Mouse (Mus musculus) embryonic stem cell, embryonic (primary cell): ENCODE measurements around the gene Olfr1118.
"Not testable (repeated sequence)": the region's sequence is repeated elsewhere in the genome, so short reads cannot be mapped to it uniquely, and the experiment has no call there.

Source experiments
- CTCF ChIA-PET, 4 experiments: fragments of 300-600 bp in 2 of 4; fragments of 350-600 bp in 2 of 4; sonication (Branson Sonifier 250); formaldehyde crosslinking; loops; one replicate each; lab custom pipeline; 2022; ENCODE audit warnings: inconsistent platforms in 2 of 4; lab: Charles Lee
- POLR2A ChIA-PET, 4 experiments: fragments of 300-600 bp in 2 of 4; fragments of 350-600 bp in 2 of 4; sonication (Branson Sonifier 250); formaldehyde crosslinking; loops; one replicate each; lab custom pipeline; 2022; ENCODE audit warnings: antibody characterized with exemption in 4 of 4, inconsistent platforms in 1 of 4; lab: Charles Lee

Gene Olfr1118

DNA sequence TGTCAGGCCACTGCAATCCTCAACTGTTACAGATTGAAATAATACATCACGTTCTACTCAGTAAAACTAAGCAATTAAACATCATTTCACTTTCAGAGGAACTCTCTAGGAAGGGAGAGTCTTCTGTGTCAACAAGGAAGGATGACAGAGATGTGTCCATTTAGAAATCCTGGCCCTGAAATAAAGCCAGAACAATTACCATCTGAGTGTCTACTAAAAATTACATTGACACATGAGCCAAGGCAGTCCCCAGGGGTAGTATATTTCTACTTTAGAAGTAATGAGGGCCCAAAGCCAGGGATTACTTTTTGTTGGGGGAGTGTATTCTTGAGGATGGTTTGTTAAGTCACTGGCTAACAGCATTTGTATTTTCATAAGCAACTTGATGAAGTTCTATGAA is at the start of gene Olfr1118:
Gene Olfr1118 (plus strand): TSS at position 301 of the 400 bp plus-strand sequence.
- ChIA-PET POLR2A (no interaction called here), CTCF (no interaction called here)

DNA sequence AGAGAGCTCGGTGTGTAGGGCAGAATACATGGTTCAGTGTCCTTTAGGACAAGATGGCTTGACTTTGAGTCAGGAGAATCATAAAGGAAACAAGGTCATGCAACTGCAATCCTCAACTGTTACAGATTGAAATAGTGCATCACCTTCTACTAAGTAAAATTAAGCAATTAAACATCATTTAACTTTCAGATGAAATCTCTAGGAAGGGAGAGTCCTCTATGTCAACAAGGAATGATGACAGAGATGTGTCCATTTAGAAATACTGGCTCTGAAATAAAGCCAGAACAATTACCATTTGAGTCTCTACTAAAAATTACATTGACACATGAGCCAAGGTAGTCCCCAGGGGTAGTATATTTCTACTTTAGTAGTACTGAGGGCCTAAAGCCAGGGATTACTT is 40.1 kb upstream of the Olfr1118 start, which contains the start of gene Olfr1116:
Gene Olfr1116 (plus strand): TSS at position 301 of the 400 bp plus-strand sequence.
- ChIA-PET CTCF (no interaction called here), POLR2A (no interaction called here)

DNA sequence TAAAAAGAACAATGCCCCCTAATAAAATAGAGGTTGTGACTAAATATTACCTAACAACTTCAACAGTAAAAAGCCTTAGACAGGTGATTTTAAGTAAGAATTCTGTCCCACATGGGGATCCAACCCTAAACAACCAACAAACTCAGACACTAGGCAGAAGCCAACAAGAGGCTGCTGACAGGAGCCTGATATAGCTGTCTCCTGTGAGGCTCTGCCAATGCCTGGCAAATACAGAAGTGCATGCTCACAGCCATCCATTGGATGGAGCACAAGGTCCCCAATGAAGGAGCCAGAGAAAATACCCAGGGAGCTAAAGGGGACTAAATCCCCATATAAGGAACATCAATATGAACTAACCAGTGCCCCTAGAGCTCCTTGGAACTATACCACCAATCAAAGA is 13.4 kb upstream of the Olfr1118 start:
- CTCF ChIA-PET, POLR2A ChIA-PET: not testable (repeated sequence)

DNA sequence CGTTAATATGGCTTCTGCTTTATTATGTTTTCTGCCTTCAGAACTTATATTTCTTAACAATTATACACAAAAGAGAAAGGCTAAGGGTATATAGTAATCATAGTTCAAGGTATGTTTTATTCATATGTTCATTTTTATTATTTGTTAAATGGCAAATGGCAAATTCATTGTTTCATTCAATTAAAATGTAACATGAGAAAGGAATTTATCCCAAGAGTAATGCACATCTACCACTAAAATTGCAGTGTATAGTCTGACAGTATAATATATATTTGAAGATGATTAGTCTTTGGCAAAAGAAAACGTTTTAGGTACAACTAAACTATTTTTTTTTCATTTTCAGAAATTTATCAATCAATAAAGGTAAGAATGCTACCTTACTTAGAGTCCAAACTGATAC is 47.1 kb downstream of the Olfr1118 start, which contains the start of gene Olfr1120:
Gene Olfr1120 (plus strand): TSS at position 301 of the 400 bp plus-strand sequence.
- CTCF ChIA-PET: no interaction called here

DNA sequence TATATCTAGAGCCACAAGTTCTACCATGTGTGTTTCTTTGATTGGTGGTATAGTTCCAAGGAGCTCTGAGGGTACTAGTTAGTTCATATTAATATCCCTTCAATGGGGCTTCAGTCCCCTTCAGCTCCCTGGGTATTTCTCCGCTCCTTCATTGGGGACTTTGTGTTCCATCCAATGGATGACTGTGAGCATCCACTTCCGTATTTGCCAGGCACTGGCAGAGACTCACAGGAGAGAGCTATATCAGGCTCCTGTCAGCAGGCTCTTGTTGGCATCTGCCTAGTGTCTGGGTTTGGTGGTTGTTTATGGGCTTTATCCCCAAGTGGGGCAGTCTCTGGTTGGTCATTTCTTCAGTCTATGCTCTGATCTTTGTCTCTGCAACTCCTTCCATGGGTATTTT is 52.7 kb downstream of the Olfr1118 start:
- POLR2A ChIA-PET, CTCF ChIA-PET: not testable (repeated sequence)

More for the DNA sequence above, 47.1 kb downstream of the Olfr1118 start, which contains the start of gene Olfr1120:
- POLR2A ChIA-PET: no interaction called here
